Mouse (Mus musculus): ENCODE data around the gene Dusp1. TPM values are rescaled to one million over a fixed set of nuclear protein-coding genes. Genes with fewer than 3 reads are reported as not detected.

Gene Dusp1
- 10 to 100 TPM; 82.2 to 83.3 TPM for polyA plus RNA-seq (2017; shearing (Covaris generic))

GRCm38 (mm10) chr17:26561651-26562181, at the start of gene Dusp1:
Gene Dusp1 (minus strand): TSS chr17:26562128.

GRCm38 (mm10) chr17:26561290-26561640, 663 bp downstream of the Dusp1 start, which contains the start of gene Ergic1:
Gene Ergic1 (plus strand): TSS chr17:26561489.

Other genes with a start within 250 kb of the Dusp1 start
- under 1 TPM in 1 of 2 experiments, not detected in 1; 0.11 TPM for gene Neurl1b, start 147.3 kb downstream of the Dusp1 start, polyA plus RNA-seq (2017; shearing (Covaris generic))
- gene Ergic1, start 639 bp downstream of the Dusp1 start, polyA plus RNA-seq (2017; shearing (Covaris generic)): 10 to 100 TPM; 85.8 to 91.9 TPM
- gene Atp6v0e, start 101.1 kb upstream of the Dusp1 start, polyA plus RNA-seq (2017; shearing (Covaris generic)): 100 to 1,000 TPM; 339 to 371 TPM
- gene Crebrf, start 153.5 kb upstream of the Dusp1 start, polyA plus RNA-seq (2017; shearing (Covaris generic)): 10 to 100 TPM; 66.5 to 69.1 TPM
- gene Bnip1, start 218.9 kb upstream of the Dusp1 start, polyA plus RNA-seq (2017; shearing (Covaris generic)): 10 to 100 TPM; 29.3 to 35.4 TPM

Data from activated CD4-positive, CD25-positive, alpha-beta regulatory T cell (primary cell).